Mouse (Mus musculus) midbrain, embryonic 11.5 days (tissue): ENCODE measurements at regions not wholly inside any gene's neighbourhood (a gene's known extent, or its start where the extent isn't known, plus 50 kb on each side); places are given as distances from the start of the nearest gene placed in this dataset.

ENCODE experiments used
- ATAC-seq: fragments of 200-750 bp; cut with Nextera tagmentation; 2 replicates; pipeline ENCODE4 v1.8.0; 2017; ENCODE audit warnings: moderate TSS enrichment, moderate library complexity; ENCODE audit not compliant: low FRiP score
- DNase-seq: peaks from one replicate; pipeline ENCODE4 v3.0.0; 2015; ENCODE audit warnings: low spot score; ENCODE audit errors: missing footprints
- H3K27ac ChIP-seq: fragments of 300-500 bp; sonication (generic); 2 replicates; pipeline ENCODE4 v1.5.1; 2014; ENCODE audit warnings: low read depth, low read length
- H3K27me3 ChIP-seq: fragments of 300-500 bp; sonication (generic); 2 replicates; pipeline ENCODE4 v1.6.1; 2014; ENCODE audit warnings: mild to moderate bottlenecking, low read length, moderate library complexity, mixed read lengths; ENCODE audit not compliant: control insufficient read depth, insufficient read depth
- H3K36me3 ChIP-seq: fragments of 300-500 bp; sonication (generic); 2 replicates; pipeline ENCODE4 v1.6.1; 2014; ENCODE audit warnings: mild to moderate bottlenecking, low read length, moderate library complexity, mixed read lengths; ENCODE audit not compliant: control insufficient read depth, insufficient read depth
- H3K4me1 ChIP-seq: fragments of 300-500 bp; sonication (generic); 2 replicates; pipeline ENCODE4 v1.6.1; 2014; ENCODE audit warnings: low read length; ENCODE audit not compliant: control insufficient read depth, insufficient read depth
- H3K4me2 ChIP-seq: fragments of 300-500 bp; sonication (generic); 2 replicates; pipeline ENCODE4 v1.6.1; 2014; ENCODE audit warnings: mild to moderate bottlenecking, moderate library complexity
- H3K4me3 ChIP-seq: fragments of 300-500 bp; sonication (generic); 2 replicates; pipeline ENCODE4 v1.5.1; 2014; ENCODE audit warnings: low read depth, low read length
- H3K9ac ChIP-seq: fragments of 300-500 bp; sonication (generic); 2 replicates; pipeline ENCODE4 v1.6.1; 2014; ENCODE audit warnings: low read length
- H3K9me3 ChIP-seq: fragments of 300-500 bp; sonication (generic); 2 replicates; pipeline ENCODE4 v1.6.1; 2016; ENCODE audit warnings: low read length; ENCODE audit not compliant: control insufficient read depth
- WGBS: fragments of 180-500 bp; shearing (Covaris S2); extraction: QIAGEN DNeasy Blood & Tissue Kit; methylation state at CpG from one replicate; pipeline ENCODE4 v1.1.7; 2014; 5-methylcytosine and 5-hydroxymethylcytosine counted together

DNA sequence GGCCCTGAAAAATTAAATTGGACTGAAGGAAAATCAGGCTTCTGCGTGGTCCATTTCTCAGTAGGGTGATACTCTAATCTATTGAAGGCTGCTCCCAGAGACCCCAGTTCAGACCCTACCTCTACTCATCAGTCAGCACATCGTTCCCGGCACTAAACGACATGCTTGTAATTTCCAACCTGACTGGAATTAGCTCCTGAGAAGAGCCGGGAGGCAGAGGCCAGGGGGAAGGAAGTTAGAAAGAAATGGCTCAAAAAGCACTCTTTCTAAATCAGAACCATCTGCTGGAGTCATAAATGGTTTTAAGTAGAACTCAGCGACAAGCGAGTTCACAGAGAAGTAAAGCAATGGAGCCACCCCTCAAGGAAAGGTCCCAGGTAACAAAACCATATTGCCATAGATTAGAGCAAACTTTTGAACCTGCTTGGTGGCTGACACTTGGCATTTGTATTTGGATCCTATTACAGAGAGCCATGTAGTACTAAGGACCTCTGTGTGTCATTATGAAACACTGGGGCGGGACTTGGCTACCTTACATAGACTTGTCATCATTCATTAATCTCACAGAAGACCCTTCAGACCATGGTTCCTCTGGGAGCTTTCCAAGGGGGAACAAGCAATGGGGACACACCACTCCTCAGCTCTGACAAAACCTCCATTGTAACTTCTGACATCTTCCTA, 189.3 kb upstream of the BC052040 start:
- no peak overlapping the region for H3K27ac ChIP-seq
- ATAC-seq, result no peak
- no peak overlapping the region for H3K4me3 ChIP-seq
- DNase-seq, result no peak
- 87% methylated on average over 8 of the region's 8 CpGs for WGBS
- no peak overlapping the region for H3K9ac ChIP-seq
- no peaks in the 10 kb centered on the region for H3K36me3 ChIP-seq
- H3K4me2 ChIP-seq, result no peak overlapping the region
- H3K27me3 ChIP-seq, result no peaks in the 10 kb centered on the region
- no peaks in the 10 kb centered on the region for H3K4me1 ChIP-seq
- no peaks in the 10 kb centered on the region for H3K9me3 ChIP-seq

DNA sequence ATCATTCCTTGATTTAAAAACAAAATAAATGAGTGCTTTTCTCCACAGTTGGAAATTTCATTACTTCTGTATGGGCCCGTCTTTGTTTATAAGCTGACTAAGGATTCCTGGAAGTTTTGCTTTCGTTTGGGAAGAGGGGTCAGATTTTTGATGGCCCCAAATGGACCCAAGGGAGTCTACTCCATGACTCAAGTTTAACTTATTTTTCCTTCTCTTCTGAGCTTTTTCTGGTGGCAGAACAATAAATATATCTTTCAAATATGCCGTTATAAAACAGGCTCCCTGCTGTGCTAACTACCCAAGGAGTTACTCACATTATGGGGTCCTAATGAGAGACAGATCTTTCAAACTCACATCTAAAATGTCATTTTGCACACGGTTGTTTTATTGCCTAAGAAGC, 187.4 kb upstream of the BC052040 start:
- Histone ChIP-seq H3K9me3 (no peaks in the 10 kb centered on the region), H3K4me2 (no peak overlapping the region), H3K4me3 (no peak overlapping the region), H3K4me1 (no peaks in the 10 kb centered on the region), H3K9ac (no peak overlapping the region), H3K36me3 (no peaks in the 10 kb centered on the region), H3K27ac (no peak overlapping the region), H3K27me3 (no peaks in the 10 kb centered on the region)
- DNase-seq, result peak; percentile 51
- ATAC-seq, result no peak
- WGBS, result 75% methylated on average over 4 of the region's 4 CpGs

DNA sequence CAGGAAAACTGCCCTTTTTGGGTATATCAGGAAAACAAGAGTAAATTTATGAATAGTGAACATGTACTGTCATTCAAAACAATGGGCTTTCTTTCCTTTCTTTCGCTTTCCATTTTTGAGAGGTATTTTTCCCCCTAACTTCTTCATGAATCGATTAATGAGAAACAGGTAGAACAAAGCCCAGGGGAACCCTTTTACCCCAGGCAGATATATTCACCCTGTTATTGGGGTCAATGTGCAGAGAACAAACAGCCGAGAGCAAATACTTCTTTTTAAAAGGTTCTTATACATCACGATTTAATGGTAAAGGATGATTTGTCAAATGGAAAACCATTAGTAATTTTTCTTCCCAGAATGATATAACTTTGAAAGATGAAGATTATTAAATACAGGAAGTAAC, 183.0 kb upstream of the BC052040 start:
- Histone ChIP-seq H3K4me3 (no peak overlapping the region), H3K9me3 (no peaks in the 10 kb centered on the region), H3K4me2 (no peak overlapping the region), H3K36me3 (no peaks in the 10 kb centered on the region), H3K4me1 (no peaks in the 10 kb centered on the region), H3K27ac (no peak overlapping the region), H3K9ac (no peak overlapping the region), H3K27me3 (no peaks in the 10 kb centered on the region)
- no peak for ATAC-seq
- no peak for DNase-seq
- WGBS, result 87% methylated on average over 4 of the region's 4 CpGs

DNA sequence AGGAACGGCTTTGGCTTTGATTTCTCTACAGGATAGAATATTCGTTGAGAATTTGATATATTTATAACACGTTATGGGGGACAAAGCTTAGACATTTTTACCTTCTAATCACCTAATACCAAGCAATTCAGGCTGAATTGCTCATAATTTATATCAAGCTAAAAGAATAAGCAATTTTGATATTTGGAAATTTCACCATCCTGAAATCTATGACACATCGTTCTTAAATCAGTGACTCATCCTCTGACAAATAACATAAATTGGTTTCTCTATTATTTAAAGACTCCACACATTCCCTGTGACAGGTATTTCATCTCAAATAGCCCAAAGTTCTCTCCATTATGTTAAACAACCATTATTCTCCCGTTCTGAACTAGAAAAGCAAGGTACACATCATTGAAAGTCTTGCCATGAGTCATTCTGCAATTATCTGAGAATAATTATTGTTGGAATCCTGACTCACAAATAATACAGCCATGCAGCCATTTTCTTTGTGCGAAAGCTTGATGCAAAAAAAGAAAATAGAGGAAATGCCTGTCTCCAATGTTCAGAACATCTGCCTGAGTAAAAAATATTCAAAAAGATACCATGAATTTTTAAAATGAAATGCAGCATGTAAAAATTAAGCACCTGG, 182.3 kb upstream of the BC052040 start:
- H3K9me3 ChIP-seq, result no peaks in the 10 kb centered on the region
- H3K9ac ChIP-seq, result no peak overlapping the region
- no peak overlapping the region for H3K27ac ChIP-seq
- no peak for ATAC-seq
- H3K36me3 ChIP-seq, result no peaks in the 10 kb centered on the region
- peak; percentile 54 for DNase-seq
- no peaks in the 10 kb centered on the region for H3K27me3 ChIP-seq
- WGBS, result 84% methylated on average over 6 of the region's 6 CpGs
- H3K4me1 ChIP-seq, result no peaks in the 10 kb centered on the region
- H3K4me3 ChIP-seq, result no peak overlapping the region
- no peak overlapping the region for H3K4me2 ChIP-seq

DNA sequence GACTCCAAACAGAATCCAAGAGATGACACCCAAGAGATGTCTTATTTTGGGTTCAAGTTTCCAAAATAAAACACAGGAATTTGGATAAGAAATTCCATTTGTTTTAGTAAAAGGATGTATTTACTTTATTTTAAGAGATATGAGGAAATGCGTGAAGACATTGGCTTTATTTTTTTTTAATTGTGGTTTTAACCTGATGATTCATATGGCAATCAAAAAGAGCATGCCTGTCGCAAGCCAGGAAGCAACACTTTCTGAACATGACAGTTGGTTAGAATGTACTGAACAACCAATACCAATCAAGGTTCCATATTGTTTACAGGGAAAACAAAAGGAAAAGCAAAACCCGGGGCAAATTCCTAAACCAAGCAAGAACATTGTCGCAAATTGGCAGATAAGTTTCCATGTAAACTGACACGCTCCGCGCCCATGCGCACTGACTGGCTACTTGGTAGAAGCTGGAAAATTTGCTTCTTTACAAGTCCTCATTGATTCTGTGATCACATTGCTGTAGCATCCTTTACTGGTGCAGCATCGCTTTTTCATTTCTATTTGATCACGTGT, 181.4 kb upstream of the BC052040 start:
- ATAC-seq (no peak), DNase-seq (no peak)
- H3K4me2 ChIP-seq, result no peak overlapping the region
- H3K4me1 ChIP-seq, result no peaks in the 10 kb centered on the region
- no peaks in the 10 kb centered on the region for H3K36me3 ChIP-seq
- H3K27ac ChIP-seq, result no peak overlapping the region
- no peak overlapping the region for H3K9ac ChIP-seq
- no peaks in the 10 kb centered on the region for H3K9me3 ChIP-seq
- whole genome bisulfite sequencing, result 94% methylated on average over 10 of the region's 10 CpGs
- no peak overlapping the region for H3K4me3 ChIP-seq
- H3K27me3 ChIP-seq, result no peaks in the 10 kb centered on the region

DNA sequence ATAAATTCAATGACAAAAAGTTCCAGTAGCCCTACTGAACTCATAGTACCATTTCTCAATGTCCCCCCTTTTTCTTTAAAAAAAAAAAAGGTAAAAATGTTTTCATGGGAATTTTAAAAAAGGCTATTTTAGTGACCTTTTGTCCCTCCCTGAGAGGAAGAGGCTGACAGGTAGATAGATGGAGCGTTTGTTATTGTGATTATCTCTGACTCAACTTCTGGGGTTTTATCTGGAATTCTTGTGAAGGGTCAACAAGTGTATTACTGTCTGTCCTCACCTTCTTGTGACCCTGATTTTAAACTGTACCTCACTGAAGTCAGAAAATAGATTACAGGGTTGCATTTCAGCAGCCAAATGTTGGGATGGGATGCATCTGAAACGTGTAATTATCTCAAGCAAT, 179.3 kb upstream of the BC052040 start:
- Histone ChIP-seq H3K9ac (no peak overlapping the region), H3K27me3 (no peaks in the 10 kb centered on the region), H3K27ac (no peak overlapping the region), H3K4me1 (no peaks in the 10 kb centered on the region), H3K9me3 (no peaks in the 10 kb centered on the region), H3K36me3 (no peaks in the 10 kb centered on the region), H3K4me2 (no peak overlapping the region), H3K4me3 (no peak overlapping the region)
- 84% methylated on average over 2 of the region's 2 CpGs for WGBS
- ATAC-seq (no peak), DNase-seq (peak; percentile 12)

DNA sequence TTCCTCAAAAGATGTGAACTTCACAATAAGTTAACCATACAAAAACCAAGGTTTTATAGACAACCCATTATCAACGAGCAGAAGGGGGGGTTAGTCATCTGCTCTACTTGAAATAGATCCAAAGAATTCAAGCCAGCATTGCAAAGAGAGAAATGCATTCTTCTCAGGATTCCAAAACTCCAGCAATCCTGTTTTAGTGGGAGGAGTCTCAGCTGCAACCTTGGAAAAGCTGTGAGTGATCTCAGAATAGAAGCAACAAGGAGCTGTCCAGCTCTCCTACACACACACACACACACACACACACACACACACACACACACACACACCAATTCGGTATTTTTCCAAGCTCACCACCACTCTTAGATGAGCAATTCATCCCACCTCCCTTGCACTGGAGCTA, 149.0 kb upstream of the BC052040 start:
- Histone ChIP-seq H3K4me2 (no peak overlapping the region), H3K36me3 (no peaks in the 10 kb centered on the region), H3K9ac (no peak overlapping the region), H3K4me1 (no peaks in the 10 kb centered on the region), H3K27me3 (no peaks in the 10 kb centered on the region), H3K9me3 (no peaks in the 10 kb centered on the region), H3K27ac (no peak overlapping the region), H3K4me3 (no peak overlapping the region)
- 69% methylated on average over 2 of the region's 2 CpGs for WGBS
- DNase-seq, result no peak
- no peak for ATAC-seq

DNA sequence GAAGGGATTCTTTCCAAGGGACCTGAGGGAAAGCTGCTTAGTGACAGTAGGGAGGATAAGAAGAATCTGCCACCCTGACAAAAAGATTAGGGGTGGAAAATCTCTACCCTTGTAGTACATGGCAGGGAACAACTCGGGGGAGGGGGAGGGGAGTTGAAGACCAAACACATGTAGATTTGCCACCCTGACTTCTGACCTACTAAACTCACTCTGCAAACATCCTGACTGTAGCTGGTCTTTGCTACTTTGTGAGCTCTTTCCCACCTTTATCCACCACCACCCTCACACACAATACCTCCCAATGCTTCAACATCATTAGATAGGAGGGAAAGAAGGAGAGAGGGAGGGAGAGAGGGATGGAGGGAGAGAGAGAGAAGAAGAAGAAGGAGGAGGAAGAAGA, 140.4 kb upstream of the BC052040 start:
- no peak for ATAC-seq
- H3K9ac ChIP-seq, result no peak overlapping the region
- no peak overlapping the region for H3K27ac ChIP-seq
- peak; percentile 82 for DNase-seq
- H3K27me3 ChIP-seq, result no peaks in the 10 kb centered on the region
- no peak overlapping the region for H3K4me2 ChIP-seq
- no peaks in the 10 kb centered on the region for H3K9me3 ChIP-seq
- H3K4me1 ChIP-seq, result no peaks in the 10 kb centered on the region
- H3K36me3 ChIP-seq, result no peaks in the 10 kb centered on the region
- no peak overlapping the region for H3K4me3 ChIP-seq
- 0% methylated on average over 1 of the region's 1 CpGs for WGBS

DNA sequence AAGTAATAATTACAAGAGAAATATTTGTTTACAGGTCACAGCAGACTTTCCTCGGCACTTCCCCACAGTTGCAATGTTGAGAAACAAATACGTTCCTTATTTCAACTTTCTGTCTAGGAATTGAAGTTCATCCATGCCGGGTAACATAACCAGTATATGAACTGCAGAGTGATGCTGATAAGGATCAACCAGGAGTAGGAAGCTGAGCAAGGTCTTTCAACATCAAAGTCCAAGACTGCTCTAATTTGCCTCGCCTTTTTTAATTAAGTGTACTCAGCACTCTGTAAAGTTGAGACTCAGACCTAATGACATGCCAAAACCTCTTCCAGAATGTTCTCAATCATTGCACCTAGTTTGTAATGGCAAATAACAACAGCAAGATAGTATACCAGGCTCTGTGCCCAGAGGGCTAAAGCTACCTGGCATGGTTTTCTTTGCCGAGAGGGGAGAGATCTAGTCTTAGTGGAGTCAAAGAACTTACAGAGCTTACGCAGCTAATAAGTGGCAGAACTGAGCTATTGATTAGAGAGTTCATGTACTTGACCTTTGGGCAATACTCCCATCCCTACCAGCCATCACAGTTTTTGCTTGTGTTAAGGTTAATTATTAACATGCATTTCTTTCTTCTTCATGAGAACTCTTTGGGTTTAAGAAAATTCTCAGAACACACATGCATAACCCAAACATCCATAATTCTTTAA, 131.6 kb upstream of the BC052040 start:
- Histone ChIP-seq H3K27ac (no peak overlapping the region), H3K9me3 (no peaks in the 10 kb centered on the region), H3K36me3 (no peaks in the 10 kb centered on the region), H3K4me2 (no peak overlapping the region), H3K9ac (no peak overlapping the region), H3K4me1 (no peaks in the 10 kb centered on the region), H3K4me3 (no peak overlapping the region), H3K27me3 (no peaks in the 10 kb centered on the region)
- DNase-seq (no peak), ATAC-seq (no peak)
- WGBS, result 90% methylated on average over 6 of the region's 6 CpGs
